Mouse (Mus musculus) kidney, postnatal 4 days (tissue): Measurements from ENCODE around the gene Irx4.

Experiments used
- DNase-seq, 2 experiments: peaks; one replicate each; pipeline ENCODE4 v3.0.0; 2021; ENCODE audit warnings: mixed read lengths in 2 of 2

Gene Irx4

DNA sequence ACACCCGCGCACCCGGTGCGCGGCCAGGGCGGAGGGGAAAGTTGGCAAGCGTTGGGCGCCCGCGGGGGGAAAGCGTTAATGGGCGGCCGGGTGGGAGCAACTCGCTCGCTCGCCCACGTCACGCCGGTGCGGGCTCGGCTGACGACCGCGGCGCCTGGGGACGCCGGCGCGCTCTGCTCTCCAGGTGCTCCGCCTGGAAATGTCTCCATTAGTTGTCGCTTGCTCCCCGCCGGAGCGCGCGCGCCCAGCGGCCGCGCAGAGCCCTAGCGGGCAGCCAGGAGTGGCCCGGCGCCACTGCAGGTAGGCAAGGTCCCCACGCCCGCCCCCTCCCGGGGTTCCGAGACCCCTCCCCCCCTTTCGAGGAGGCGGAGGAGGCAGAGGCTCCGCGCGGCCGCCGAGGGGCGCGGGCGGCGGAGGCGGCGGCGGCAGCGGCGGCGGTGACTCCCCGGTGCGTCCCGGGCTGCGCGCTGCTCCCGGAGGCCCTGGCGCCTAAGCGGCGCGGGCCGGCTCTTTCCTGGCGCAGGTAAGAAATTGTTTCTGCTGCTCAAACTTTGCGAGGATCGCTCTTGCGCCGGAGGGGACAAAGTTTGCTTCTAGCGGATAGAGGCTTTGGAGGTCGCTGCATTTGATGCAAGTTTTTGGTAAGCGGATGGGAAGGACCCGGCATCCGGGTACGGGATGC is at the start of gene Irx4:
TSS of gene Irx4 (plus strand) at position 126 of the 682 bp plus-strand sequence.
- peak in 1 of 2 experiments; percentile 31 for DNase-seq

DNA sequence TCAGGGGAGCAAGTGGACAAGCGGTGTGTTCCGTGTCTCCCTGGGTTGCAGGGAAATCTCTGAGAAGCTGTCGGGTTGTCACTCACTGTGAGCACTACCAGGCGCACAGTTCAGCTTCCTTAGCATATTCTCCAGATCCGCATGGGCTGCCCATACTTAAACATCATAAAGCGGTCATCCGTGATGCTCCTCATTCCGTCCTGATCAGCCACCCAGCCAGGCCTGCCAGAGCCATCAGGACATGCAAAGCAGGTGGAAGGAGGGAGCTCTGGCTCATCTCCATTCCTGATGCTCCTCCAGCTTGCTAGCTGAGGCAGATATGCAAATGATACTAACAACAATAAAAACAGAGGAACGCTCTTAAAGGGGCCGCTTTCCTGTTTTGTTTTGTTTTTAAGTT is 46.0 kb upstream of the Irx4 start:
- no peak for DNase-seq

DNA sequence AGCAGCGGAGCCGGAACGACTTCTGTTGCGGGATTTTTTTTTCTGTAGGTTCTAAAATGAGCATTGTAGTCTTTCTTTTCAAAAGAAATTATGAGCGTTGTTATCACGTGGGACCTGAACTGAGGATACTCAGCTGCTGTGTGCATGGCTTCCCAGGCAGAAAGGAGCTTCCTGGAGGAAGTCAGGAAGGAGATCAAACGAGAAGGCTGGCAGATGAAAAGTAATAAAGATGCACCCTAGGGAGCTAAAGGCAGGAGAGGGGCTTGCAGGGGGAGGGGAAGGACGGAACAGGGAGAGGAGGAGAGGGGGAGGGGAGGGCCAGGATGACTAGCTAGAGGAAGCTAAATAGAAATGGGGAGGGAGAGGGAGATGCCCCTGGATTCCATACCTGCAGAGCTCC is 23.8 kb upstream of the Irx4 start:
- no peak for DNase-seq

DNA sequence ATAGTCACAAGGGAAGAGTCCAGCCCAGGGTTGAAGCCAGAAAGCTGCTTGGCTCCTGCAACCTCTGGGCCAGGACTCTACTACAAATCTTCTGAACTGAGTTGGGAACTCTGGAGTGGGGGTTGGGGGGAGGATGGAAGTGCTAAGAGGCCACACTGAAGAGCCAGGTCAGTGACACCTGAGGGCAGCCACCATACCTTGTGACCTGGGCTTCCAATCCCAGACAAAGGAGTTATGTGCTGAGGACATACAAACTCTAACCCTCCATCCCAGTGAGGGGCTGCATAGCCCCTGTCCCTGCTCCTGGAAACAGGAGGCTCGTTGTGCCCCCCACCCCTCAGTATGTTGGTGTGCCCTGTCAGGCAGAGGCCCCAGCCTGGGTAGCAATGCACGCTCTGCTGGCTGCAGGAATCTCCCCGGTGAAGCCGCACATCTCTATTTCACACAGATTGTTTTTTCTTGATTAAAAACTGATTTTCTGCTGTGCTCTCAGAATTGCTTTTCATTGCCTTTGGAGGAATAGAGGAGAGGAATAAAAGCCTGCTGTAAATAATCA is 21.0 kb upstream of the Irx4 start:
- no peak for DNase-seq

DNA sequence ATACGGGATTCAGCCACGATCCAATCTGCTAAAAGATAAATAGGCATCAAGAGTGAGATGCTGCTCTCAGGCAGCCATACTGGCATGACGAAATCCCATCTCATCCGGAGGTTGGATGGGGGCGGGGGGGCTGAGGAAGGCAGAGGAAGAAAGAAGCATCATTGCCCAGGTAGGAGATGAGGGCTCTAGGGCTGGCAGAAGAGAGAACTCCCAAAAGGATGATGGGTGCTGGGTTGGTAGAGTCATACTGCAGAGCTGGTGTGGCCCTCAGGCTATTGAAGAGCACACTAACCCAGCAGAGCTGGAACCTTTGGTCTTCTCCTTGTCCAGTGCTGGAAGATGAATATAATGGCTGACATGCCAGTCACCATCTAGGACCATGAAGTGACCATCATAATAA is 17.7 kb upstream of the Irx4 start:
- no peak for DNase-seq

DNA sequence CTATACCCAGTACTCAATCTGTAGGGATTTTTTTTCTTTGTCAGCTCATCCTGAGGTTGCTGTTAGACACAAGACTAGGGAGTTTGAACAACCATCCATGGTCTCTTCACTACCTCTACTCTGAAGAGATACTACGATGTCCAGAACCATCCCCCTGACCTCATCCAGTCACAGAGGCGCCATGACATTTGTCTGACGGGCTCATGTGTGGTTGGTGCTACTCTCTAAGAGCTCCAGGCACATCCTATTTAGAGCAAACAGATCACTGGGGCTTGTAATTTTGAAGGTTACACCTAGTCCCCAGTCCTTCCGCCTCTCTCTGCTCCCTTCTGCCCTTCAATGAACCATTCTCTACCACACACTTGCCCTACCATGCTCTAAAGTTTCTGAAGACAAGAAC is 13.3 kb upstream of the Irx4 start:
- no peak for DNase-seq

DNA sequence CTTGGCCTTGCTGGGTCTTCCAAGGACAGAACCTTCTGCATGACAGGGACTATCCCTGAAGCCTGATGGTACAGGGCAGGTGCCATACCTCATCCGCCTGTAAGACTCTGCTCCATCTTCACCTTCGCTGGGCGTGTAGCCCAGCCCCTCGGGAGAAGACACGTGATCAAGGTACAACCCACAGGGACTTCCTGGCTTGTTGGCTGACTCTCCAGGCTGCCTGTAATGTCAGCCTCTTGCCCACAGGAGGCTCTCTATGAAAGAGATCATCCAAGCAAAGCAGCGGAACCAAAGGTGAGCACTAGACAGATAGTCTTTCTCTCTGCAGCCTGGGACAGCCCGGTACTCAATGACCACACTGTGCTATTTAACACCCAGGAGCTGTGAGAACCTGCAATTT is 9.1 kb upstream of the Irx4 start:
- DNase-seq: peak in 1 of 2 experiments; percentile 44

DNA sequence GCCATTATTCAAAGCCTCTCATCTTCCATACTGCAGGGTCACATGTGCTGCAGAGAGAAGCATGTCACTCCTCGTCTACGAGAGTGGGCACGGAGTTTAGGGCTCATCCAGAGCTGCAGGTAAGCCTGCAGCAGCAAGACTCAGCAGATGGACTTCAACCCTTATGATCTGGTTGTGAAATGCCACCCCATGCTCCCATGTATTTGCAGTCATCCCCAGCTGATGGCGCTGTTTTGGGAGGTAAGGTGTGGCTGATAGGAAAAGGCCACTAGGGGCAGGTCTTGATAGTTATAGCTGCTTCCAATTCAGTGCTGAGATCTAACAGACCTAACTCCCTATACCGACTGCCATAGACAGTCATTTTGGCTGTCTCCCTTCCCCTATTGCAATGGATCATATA is 8.3 kb upstream of the Irx4 start:
- DNase-seq: no peak

DNA sequence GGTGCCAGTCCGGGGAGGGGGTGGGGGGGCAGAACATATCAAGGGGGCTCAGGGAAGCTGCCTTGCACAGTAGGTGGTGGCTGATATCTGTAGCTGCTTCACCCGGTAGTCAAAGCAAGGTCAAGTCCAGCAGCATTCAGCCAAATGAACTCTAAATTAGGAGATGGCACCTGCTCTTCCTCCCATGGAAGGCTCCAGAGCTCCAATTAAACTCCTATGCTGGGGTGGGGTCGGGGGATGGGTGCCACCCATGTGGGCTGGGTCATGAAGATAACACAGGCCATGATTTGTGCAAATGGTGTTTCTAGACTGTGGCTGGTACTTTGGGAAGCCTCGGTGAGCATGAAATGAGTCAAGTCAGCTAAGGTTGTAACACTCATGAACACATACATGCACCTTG is 1.9 kb upstream of the Irx4 start:
- no peak for DNase-seq

DNA sequence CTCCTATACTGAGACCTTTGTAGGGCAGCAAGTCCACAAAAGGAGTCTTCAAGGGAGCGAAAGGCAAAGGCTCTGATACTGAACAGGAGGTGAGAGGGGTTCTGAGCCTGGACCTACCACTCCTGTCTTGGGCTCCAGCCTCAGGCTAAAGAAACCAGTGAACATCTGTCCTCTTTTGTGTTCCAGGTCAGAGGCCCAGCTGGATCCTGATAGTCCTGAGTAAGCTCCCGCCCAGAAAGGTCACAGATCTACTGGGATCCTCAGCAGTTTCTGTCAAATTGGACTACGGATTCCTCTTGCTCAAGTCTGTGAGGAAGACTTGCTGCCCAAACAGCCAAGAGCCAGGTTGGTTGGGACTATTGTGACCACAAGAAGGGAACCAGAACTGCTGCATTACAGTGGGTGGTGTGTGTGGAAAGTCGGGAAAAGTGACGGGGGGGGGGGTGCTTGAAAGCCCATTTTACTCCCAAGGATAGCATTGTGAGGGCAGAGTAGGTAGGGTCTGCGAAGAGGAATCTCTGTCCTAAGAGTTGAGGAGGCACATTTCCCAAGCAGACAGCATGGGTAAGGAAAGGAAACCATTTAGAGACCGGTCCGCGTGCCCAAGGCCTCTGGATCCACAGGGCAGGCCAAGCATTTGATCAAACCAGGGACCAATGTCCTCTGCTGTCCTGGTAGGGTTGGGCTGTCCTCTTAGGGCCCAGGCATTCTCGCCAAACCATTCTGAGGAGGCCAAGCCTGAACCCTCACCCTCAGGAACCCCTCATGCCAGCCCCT is 514 bp upstream of the Irx4 start:
- DNase-seq: no peak

DNA sequence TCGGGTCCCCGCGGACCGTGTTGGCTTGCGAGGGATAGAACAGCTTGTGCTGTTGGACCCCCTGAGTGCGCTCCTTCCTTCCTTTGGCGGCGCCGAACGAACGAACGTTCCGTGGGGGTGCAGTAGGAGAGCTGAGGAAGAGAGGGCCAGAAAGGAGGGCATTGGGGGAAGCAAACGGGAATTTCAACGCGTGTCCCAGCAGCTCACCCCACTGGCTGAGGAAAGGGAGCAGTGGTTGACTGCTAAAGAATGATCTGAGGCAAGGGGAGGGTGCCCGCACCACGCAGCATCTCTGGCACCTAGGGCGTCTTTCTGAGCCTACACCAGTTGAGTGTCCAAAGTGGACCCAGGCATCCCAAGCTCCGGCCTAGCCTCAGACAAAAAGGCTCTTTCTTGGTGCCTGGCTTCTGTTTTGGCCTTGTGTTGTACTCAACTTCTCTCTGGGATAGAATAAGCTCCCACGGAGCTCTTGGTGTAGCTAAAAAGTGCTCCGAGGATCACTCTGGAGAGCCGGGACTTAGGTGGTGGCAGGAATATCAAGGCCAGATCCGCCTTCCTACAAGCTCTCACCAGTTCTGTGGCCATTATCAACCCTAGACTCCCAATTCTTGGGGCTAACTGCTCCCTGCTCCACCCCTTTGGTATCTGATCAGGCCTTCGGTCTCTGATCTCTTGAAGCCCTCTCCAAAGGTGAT is 904 bp downstream of the Irx4 start:
- no peak for DNase-seq

DNA sequence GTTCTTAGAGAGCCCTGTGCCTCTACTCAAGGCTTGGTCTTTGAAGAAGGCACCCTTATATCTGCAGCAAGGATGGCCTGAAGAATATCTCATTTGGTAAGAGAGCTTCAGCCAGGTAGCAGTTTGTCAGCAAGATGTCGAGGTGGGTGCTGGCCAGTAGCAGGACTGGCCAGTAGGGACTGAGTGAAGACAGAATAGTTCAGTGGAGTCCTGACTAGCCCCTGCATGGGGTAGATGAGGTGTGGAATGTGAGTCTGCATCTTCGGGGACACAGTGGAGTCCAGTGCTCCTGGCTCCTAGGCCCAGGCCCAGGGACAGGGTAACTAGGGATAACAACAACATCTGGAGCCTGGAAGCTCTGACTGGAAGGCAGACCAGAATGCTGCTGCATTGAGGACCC is 1.6 kb downstream of the Irx4 start:
- DNase-seq: no peak

DNA sequence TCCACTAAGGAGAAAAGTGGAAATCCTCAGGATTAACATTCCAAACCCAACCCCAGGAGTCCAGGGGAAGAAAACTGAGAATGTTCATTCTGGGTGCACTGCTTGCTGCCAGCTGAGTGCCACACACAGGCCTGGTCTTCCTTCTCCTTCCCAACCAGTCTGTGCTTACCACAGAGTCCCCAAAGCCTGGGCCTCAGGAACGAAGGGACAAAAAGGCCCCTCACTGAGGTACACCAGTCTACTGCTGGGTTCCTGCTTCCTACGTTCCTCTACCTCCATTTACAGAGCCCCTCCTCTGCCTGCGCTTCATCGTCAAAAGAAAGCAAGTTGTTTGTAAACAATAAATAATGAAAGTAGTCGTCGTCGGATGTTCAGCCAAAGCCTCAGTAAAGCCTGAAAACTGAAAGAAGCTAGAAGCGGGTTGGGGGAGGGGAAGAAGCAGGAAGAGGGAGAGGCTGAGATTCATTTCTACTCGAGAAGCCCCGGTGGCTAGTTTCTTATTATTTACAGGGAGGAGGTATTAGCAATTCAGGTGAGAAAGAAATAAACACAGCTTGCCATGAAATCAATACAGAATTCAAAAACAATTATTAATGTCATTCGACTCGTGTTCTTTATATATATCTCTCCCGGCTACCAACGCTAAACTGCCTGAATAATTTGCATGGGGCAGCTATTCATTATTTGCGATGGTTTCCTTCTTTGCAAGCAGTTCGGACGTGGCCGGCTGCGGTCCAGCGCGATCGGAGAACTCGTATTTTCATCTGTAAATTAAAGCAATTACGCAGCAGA is 2.3 kb downstream of the Irx4 start:
- no peak for DNase-seq

DNA sequence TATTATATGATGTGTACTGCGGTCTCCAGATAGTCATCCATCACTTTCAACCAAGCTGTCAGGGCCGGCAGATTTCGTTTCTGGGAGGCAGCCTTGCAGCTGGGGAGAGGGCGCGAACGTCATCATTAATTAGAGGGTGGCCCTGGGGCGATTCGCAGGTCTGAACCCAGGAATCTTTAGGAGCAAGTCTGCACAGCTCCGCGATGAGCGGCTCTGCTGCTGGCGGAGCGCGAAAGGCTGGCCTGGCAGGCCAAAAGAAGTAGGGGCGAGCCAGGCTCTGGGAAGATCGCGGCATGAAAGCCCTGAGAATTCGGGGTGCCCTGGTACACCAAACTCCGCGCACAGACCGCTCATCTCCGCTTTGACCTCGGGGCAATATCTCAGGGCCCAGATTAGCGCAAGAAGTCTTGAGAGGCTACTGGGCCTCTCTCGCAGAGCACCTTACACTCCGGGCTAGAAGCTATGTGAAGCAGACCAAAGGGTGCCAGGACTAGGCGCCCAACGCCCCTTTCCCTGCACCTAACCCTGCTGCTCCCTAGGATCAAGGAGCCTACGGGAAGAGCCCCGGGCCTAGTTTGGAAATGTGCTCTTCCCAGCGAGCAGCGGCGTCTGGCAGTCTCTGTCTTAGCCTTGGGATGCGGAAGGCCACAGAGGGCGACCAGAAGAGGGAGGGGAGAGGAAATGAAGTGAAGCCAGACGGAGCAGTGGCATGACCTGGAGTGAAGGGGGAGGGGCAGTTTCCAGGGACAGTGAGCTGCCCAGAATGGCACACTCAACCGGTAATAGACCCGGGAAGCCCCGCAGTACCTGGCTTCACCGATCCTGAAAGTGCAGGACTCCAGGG is 3.1 kb downstream of the Irx4 start:
- peak; percentile 37 to 61 for DNase-seq

DNA sequence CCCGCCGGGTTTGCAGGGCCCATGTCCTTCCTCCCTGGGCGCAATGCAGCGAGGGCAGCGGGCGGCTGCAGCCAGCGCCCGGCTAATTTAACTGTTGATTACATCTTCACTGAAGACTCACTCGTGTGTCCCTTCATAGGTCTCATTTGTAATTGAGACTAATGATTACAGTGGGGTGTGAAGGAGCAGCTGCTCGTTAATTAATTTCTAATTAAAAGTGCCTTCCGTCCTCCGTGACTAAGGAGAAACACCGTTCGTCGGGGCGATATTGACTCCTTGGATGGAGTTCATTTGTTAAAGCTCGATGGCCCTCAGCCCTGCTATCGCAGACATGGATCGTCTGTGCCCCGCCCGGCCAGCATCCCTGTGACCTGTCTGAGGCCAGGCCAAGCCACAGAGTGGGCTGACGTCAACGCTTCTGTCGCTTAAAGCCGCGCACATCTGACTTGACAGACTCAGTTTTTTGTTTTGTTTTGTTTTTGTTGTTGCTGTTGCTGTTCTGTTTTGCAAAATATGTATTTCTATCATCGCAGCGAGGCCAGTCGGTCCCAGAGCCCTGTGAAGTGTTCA is 4.0 kb downstream of the Irx4 start:
- no peak for DNase-seq

DNA sequence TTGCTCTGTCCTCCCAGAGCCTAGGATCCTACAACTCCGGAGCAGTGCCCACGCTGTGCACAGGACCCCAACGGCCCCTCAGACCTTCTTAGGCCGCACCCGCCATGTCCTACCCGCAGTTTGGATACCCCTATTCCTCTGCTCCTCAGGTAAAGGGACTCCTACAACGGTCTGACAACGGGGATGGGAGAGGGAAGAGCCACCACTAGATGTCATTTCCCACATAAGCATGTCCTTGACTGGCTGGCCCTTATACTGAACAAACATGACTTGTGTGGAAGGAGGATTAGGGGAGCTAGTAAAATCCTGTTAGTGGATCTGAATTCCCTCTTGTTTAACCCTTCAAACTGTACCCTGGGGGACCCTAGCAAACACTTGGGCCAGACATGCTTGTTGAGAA is 4.6 kb downstream of the Irx4 start:
- DNase-seq: no peak

DNA sequence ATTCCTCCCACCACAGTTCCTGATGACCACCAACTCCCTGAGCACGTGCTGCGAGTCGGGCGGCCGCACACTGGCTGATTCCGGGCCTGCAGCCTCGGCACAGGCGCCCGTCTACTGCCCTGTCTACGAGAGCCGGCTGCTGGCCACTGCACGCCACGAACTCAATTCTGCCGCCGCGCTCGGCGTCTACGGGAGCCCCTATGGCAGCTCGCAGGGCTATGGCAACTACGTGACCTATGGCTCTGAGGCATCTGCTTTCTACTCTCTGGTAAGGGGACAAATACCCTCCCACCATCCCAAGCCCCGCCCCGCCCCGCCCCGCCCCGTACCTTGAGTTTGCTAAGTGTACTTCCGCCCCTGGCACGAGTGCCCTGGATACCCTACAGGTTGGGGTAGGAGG is 5.2 kb downstream of the Irx4 start:
- DNase-seq: peak; percentile 42 to 55

DNA sequence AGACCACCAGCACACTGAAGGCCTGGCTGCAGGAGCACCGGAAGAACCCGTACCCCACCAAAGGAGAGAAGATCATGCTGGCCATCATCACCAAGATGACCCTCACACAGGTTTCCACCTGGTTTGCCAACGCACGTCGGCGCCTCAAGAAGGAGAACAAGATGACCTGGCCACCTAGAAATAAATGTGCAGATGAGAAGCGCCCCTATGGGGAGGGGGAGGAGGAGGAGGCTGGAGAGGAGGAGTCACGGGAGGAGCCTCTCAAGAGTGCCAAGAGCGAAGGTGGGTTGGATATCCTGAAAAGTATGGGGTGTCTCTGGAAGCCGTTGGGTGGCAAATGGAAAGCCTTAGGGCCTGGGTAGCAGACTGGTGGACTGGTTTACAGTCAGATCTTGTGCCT is 7.3 kb downstream of the Irx4 start:
- no peak for DNase-seq

DNA sequence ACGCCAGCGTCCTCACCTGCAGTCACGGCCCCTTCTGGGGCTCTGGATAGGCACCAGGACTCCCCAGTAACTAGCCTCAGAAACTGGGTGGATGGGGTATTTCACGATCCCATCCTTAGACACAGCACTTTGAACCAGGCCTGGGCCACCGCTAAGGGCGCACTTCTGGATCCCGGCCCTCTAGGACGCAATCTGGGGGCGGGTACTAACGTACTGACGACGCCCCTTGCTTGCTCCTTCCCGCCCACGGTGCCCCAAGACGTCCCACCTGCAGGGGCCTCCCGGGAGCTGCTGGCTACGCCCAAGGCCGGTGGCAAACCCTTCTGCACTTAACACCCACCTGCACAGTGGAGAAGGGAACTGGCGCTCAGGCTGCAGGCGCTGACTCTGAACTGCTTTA is 8.4 kb downstream of the Irx4 start:
- peak; percentile 53 to 58 for DNase-seq

DNA sequence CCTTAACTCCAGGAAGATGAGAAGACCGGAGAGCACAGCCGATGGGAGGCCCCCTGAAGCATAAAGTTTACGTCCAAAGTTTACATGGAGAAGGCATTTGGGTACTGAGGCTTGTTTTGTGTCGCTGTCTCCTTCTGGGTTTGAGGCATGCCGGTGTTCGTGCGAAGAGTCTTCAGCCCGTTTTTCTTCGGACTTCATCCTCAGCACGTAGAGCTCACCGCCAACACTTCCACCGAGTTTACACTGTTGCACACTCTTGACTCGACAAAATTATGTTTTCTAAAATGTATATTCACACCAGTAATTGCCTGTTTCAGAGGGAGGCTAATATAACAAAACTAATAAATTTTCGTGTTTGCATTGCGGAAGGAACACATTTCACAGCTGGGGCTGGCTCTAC is 9.0 kb downstream of the Irx4 start:
- DNase-seq: no peak

DNA sequence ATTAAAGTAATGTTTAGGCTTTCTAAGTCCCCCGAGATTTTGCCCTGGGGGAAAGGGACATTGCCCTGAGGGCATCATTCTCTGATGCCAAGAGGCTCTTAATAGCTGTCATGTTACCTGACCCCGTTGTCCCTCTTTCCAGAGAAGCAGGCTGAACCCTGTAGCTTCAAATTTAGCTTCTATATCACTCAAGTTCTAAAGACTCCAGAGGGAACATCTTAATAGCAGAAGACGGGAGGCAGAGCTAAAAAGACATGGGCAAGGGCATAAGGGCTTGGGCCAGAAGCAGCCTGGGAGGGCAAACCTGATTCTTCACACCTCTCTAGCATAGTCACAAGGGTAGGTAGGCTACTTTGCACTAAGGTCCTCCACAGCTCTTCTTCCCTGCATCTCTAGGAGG is 9.6 kb downstream of the Irx4 start:
- no peak for DNase-seq
